Mouse (Mus musculus): ENCODE results near the gene Ptgr2.
"Not testable (repeated sequence)": the region's sequence is repeated elsewhere in the genome, so short reads cannot be mapped to it uniquely, and the experiment has no call there.

The Ptgr2 gene

GRCm38 (mm10) chr12:84311306-84311705 is 26.3 kb downstream of the Ptgr2 start:
- DNase-seq = no peak

GRCm38 (mm10) chr12:84316006-84316405 is 31.0 kb downstream of the Ptgr2 start:
- no peak for DNase-seq

GRCm38 (mm10) chr12:84316721-84317621 is 31.9 kb downstream of the Ptgr2 start, which contains the start of gene Zfp410:
TSS of gene Zfp410 (plus strand) at chr12:84316852.
- DNase-seq = peak; percentile 92

DNA sequence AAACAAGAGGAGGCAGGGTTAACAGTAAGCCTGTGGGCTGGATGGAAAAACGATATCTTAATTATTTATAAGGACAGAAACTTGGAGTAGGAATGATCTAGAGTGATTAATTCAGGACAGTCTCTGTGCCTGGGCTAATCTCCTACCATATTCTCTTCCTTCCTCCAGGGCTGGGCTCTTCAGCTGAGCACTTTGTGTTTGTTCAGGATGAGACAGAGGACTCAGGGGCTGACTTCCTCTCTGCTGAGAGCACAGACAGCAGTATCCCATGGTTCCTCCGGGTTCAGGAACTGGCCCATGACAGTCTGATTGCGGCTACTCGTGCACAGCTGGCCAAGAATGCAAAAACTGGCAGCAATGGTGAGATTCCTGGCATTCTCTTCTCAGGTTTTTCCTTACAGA is 42.1 kb downstream of the Ptgr2 start:
- no peak for DNase-seq

DNA sequence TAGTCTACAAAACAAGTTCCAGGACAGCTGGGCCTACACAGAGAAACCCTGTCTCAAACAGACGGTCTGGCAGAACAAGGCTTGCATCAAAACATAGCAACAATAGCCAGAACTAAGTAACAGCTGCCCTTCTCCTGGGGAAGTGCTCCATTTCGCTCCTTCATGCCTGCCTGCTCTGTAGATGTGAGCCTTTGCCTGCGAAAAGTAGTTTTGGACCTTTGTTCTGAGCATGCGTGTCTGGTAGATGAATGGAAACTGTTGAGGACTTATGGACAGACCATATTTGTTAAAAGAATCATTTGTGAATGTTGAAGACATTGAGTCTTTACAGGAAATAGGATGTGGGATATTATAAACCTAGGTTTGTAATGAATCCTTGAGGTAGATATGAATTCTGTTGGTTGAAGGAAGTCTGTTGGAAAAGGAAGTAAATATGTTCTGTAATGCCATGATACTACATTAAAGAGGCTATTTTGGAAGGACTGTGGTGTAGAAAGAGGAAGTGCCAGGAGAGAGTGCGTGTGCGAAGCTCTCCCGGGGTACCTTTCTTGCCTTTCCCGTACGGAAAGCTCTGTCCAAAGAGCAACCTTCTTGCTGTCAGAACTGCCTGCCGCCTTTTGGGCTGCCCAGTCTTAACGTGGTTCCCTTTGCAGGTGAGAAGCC is 52.1 kb downstream of the Ptgr2 start:
- DNase-seq = no peak

DNA sequence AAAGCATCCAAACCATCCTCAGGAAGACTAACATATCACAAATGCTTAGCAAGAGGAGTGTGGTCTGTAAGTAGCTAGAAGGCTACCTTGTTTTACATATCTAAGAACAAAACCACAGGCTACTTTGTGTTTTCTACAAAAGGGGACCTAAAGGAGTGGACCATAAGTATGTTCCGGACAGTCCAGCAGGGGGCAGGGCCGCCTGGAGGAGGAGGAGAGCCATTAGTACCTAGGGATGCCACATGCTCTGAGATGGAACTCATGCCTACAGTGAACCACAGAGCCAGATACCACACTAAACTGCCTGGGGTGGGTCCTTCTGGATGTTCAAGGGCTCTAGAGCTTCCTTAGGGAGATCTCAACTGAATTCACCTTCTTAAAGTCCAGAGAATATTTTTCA is 62.2 kb downstream of the Ptgr2 start:
- peak; percentile 51 for DNase-seq

DNA sequence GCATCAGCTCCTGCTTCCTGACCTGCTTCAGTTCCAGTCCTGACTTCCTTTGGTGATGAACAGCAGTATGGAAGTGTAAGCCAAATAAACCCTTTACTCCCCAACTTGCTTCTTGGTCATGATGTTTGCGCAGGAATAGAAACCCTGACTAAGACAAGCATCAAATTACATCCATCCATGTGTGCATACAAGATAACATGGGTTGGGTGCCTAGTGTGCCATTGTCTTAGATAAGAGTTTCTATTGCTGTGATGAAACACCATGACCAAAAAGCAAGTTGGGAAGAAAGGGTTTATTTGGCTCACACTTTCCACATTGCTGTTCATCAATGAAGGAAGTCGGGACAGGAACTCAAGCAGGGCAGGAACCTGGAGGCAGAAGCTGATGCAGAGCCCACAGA is 73.7 kb downstream of the Ptgr2 start:
- DNase-seq = not testable (repeated sequence)

DNA sequence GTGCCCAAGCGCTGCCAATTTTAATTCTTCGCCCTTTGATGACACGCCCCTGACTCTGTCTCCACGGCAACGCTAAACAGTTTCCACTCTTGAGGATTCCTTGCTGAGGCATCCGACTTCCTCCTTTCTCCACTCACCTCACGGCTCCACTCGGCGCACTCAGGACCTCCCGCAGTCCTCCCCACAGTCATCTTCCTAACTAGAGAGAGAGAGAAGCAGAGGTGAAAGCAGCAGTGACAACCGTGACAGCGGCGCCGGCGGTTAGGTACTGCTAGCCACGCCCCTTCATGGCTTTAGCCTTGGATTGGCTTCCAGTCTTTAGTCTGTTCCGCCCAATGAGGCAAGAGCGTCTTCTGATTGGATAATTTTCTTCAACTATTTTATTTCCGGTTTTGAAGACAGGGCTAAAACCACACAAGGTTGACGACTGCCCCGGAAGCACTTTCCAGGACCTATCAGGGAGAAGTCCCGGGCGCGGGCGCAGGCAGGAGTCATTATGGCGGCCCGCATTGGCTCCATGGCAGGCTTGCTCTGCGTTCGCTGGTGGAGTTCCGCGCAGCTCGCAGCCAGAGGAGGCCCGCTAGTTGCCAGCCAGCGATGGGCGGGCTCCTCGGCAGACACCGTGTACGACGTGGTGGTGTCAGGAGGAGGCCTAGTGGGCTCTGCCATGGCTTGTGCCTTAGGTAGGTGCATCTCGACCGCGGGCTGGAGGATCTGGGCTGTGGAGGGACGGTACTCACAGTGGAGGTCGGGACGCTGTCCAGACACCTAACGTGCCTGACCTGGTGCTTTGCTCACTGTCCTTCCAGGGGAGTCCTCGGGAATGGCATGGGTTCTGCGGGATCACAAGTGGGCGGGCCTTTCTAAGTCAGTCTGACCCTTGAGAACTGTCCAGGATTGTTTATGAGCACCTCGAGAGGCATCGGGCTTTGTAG is 76.8 kb downstream of the Ptgr2 start, which contains the start of the genes Coq6 and Fam161b:
Gene Coq6, plus strand, starts transcription at position 103 of the 935 bp plus-strand sequence.
Gene Fam161b, minus strand, starts transcription at position 279 of the 935 bp plus-strand sequence.
- peak; percentile 93 for DNase-seq

DNA sequence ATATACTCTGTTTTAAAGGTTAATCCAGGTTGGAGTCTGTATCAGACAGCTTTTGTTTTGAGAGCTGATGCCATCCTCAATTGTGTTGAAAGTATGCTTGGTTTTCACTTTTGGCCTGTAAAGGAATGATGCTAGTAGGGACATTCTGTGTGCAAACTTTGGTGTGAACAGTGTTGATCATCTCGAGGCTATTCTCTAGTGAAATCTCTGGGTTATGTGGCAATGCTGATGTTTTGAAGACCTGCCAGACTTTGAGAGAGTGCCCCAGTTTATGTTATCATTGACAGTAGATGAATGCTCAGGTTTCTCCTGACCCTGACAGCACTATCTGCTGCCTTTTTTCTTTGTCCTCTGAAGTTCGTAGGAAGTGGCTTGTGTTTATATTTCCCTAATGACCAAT is 77.8 kb downstream of the Ptgr2 start:
- no peak for DNase-seq

DNA sequence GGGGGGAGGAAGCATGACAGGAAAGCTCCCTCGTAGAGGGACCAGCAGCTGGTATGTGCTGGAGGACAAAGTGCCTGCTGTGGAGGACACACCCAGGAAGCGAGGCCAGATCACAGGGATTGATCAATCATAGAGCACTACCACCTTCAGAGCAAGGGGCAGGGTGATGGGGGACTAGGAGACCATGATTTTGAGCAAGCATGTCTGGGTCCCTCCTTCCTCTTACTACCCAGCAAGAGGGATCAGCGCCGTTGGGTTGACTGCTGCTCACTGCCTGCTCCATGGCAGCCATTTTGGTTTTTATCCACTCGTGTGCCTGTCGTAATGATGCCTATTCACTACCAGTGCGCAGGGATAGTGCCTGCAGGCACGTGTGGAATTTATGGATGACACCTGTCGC is 79.3 kb downstream of the Ptgr2 start:
- DNase-seq = no peak

DNA sequence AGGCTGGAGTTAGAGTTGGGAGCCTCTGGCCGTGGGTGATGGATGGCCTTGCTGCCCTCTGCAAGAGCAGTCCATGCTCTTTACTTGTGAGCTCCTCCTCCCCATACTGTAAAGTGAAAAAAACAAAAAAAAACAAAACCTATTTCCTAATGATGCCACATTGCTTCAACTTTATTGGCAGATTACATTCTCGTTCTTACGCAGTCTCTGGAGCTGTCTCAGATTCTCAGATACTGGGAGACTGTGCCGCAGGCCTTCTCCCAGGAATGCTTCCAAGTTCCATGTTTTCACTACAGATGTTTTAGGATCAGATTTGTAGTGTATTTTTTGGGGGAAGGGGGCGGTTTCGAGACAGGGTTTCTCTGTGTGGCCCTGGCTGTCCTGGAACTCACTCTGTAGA is 80.1 kb downstream of the Ptgr2 start:
- no peak for DNase-seq

Data from kidney, adult 18-20 months (tissue).